Mouse (Mus musculus) forebrain, embryonic 15.5 days (tissue): ENCODE data around the gene Tbx3. TPM values are rescaled to one million over a fixed set of nuclear protein-coding genes. Genes with fewer than 3 reads are reported as not detected.

Experiments used
- ATAC-seq: fragments of 200-750 bp; cut with Nextera tagmentation; replicated peaks from 2 replicates; pipeline ENCODE4 v1.8.0; 2017; ENCODE audit warnings: mild to moderate bottlenecking, moderate TSS enrichment, moderate library complexity
- H3K27ac ChIP-seq: fragments of 300-500 bp; sonication (generic); replicated peaks from 2 replicates; pipeline ENCODE4 v1.5.1; 2015; ENCODE audit warnings: mild to moderate bottlenecking, inconsistent platforms
- H3K27me3 ChIP-seq: fragments of 300-500 bp; sonication (generic); 2 replicates; pipeline ENCODE4 v1.6.1; 2015; ENCODE audit warnings: inconsistent platforms
- H3K36me3 ChIP-seq: fragments of 300-500 bp; sonication (generic); 2 replicates; pipeline ENCODE4 v1.6.1; 2015; ENCODE audit warnings: mild to moderate bottlenecking, inconsistent platforms
- H3K4me1 ChIP-seq: fragments of 300-500 bp; sonication (generic); 2 replicates; pipeline ENCODE4 v1.6.1; 2015; ENCODE audit warnings: inconsistent platforms
- H3K4me2 ChIP-seq: fragments of 300-500 bp; sonication (generic); replicated peaks from 2 replicates; pipeline ENCODE4 v1.6.1; 2015; ENCODE audit warnings: mild to moderate bottlenecking, inconsistent platforms
- H3K4me3 ChIP-seq: fragments of 300-500 bp; sonication (generic); 2 replicates; pipeline ENCODE4 v1.5.1; 2015; ENCODE audit warnings: mild to moderate bottlenecking, inconsistent platforms
- H3K9ac ChIP-seq: fragments of 300-500 bp; sonication (generic); replicated peaks from 2 replicates; pipeline ENCODE4 v1.6.1; 2015; ENCODE audit warnings: mild to moderate bottlenecking, inconsistent platforms
- H3K9me3 ChIP-seq: fragments of 300-500 bp; sonication (generic); 2 replicates; pipeline ENCODE4 v1.6.1; 2016; ENCODE audit warnings: inconsistent platforms
- WGBS: fragments of 180-500 bp; shearing (Covaris S2); methylation state at CpG from one replicate; pipeline ENCODE4 v1.1.7; 2015; ENCODE audit warnings: mixed read lengths; 5-methylcytosine and 5-hydroxymethylcytosine counted together
- polyA plus RNA-seq: library from polyadenylated mRNA; unstranded; fragments of >200 nt; fragmentation: Nextera tagmentation; extraction: Ambion mirVana; gene quantifications from 2 replicates; pipeline ENCODE4 v1.2.1, GENCODE M21; 2015

The Tbx3 gene
- polyA plus RNA-seq, 1 experiment from 2014 or later = 2.4 TPM

DNA sequence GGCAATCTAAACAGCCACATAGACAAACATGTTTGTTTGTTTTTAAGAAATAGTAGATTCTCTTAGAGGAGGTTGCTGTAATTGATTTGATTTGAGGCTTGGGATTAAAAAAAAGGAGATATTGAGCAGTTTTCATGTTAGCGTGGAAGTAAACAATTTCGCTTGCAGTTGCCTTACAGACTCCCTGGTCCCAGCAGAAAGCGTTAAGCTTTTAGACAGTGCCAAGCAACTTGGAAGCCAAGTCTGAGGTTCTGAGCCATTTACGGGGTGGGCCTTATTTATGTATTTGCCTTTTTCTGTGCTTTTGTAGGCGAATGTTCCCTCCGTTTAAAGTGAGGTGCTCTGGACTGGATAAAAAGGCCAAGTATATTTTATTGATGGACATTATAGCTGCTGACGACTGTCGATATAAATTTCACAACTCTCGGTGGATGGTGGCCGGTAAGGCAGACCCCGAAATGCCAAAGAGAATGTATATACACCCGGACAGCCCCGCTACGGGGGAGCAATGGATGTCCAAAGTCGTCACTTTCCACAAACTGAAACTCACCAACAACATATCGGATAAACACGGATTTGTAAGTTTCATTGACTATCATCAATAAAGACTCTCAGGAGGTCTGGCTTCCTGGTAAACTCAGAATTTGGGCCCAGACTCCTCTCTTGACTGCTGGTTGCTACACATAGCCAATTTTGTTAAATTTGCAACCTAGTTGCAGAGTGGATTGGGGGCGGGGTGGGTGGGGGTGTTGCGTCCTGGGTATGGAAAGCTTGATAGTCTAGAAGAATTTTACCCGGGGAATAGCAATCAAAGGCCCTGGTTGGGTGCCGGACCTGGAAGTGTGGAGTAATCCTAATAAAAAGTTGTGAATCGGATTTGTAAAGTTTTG is 3.5 kb downstream of the Tbx3 start:
- H3K4me1 ChIP-seq = peaks cover 21% of the 10 kb centered on the region
- H3K4me3 ChIP-seq = no peak overlapping the region
- no peak overlapping the region for H3K9ac ChIP-seq
- peaks cover 93% of the 10 kb centered on the region for H3K27me3 ChIP-seq
- ATAC-seq = no peak
- H3K4me2 ChIP-seq = no peak overlapping the region
- WGBS = 4% methylated on average over 22 of the region's 22 CpGs
- no peak overlapping the region for H3K27ac ChIP-seq
- no peaks in the 10 kb centered on the region for H3K36me3 ChIP-seq
- H3K9me3 ChIP-seq = no peaks in the 10 kb centered on the region

DNA sequence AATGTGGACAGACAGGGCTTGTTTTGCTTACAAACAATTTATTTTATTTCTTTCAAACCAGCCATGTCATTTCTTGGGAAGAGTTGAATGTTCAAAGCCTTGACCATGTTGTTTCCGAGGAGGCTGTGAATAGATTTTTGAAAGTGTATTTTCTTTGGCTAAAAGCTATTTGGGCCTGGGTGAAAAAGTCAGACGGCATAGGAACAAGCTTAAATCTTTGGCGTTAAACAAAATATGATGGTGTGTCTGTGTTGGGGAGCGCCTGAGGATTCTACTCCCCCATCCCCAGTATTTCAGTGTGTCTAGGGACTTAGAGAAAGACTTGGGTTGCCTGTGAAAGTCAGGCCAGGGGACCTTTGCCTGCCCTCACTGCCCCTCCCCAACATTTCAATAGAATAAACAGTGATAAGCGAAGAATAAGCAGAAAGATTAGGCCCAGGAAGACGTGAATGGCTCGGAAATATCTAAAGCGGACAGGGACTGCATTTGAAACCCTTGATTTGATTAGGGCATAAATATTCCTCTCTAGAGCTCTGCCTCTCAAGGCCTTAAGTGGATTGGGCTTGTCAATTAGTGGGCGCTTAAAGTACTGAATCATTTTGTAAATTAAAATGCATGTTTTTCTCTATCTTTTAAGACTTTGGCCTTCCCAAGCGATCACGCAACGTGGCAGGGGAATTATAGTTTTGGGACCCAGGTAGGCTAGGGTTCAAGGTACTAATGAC is 4.3 kb downstream of the Tbx3 start:
- no peak overlapping the region for H3K4me2 ChIP-seq
- H3K36me3 ChIP-seq = no peaks in the 10 kb centered on the region
- H3K9ac ChIP-seq = no peak overlapping the region
- peaks cover 19% of the 10 kb centered on the region for H3K4me1 ChIP-seq
- no peak for ATAC-seq
- no peak overlapping the region for H3K4me3 ChIP-seq
- H3K9me3 ChIP-seq = no peaks in the 10 kb centered on the region
- no peak overlapping the region for H3K27ac ChIP-seq
- 6% methylated on average over 12 of the region's 12 CpGs for WGBS
- peaks cover 93% of the 10 kb centered on the region for H3K27me3 ChIP-seq

DNA sequence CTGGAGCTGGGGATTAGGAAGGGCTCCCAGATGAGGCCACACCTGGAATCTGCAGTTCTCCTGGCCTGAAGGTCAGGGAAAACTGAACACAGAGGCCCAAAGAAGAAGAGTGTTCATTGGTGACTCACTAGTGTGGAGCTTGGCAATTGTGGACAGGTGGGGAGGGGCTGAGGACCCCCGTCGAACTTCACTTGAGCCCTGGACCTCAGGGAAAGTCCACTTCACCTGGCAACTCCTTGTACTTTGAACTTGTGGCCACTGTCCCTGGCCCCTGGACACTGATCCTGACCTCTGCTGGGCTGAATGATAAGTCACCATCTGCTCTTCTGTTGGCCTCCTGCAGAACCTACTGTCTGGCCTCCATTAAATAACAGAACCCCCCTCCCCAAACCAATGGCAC is 5.8 kb downstream of the Tbx3 start:
- no peaks in the 10 kb centered on the region for H3K9me3 ChIP-seq
- H3K27ac ChIP-seq = no peak overlapping the region
- 3% methylated on average over 2 of the region's 2 CpGs for WGBS
- no peak for ATAC-seq
- H3K27me3 ChIP-seq = peaks cover 93% of the 10 kb centered on the region
- H3K4me3 ChIP-seq = no peak overlapping the region
- no peak overlapping the region for H3K9ac ChIP-seq
- no peaks in the 10 kb centered on the region for H3K36me3 ChIP-seq
- no peak overlapping the region for H3K4me2 ChIP-seq
- H3K4me1 ChIP-seq = peaks cover 9% of the 10 kb centered on the region

DNA sequence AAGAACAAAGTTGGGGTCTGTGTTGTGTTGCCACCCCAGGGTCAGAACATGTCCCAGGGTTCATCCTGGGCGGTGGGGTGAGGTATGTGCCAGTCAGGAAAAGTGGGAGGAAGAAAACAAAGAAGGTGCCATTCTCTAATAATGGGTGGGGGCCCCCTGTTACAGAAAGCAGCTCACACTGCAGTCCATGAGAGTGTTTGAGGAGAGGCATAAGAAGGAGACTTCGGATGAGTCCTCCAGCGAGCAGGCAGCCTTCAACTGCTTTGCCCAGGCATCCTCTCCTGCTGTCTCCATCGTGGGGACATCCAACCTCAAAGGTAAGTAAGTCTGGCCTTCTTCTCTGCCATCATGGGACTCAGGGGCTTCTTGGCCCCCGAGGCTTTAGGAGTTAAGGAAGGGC is 8.0 kb downstream of the Tbx3 start:
- Histone ChIP-seq H3K27ac (no peak overlapping the region), H3K9ac (no peak overlapping the region), H3K4me3 (no peak overlapping the region), H3K4me2 (no peak overlapping the region), H3K9me3 (no peaks in the 10 kb centered on the region), H3K27me3 (peaks cover 99% of the 10 kb centered on the region), H3K36me3 (no peaks in the 10 kb centered on the region), H3K4me1 (peaks cover 5% of the 10 kb centered on the region; the same call in 1 of the 2 replicates)
- 2% methylated on average over 5 of the region's 5 CpGs for WGBS
- ATAC-seq = no peak

DNA sequence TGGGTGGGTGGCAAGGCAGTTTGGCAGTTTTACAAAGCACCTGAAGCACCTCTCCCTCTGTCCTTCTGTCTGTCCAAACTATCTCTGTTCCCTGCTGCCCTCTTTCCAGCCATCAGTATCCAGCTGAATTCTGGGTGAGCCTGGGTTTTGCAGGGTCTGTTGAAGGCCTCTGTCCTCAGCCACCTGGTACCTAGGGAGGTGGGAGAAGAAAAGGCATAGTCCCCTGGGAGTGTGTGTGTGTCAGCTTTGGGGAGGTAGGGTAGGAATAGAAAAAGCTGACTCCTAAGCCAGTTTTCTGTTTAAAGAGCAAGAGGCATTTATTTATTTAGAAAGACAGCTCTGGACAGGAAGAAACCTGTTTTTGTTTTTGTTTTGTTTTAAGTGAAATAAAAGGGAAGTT is 8.6 kb downstream of the Tbx3 start:
- no peak overlapping the region for H3K4me3 ChIP-seq
- H3K27ac ChIP-seq = no peak overlapping the region
- no peak overlapping the region for H3K9ac ChIP-seq
- no peaks in the 10 kb centered on the region for H3K9me3 ChIP-seq
- peaks cover 5% of the 10 kb centered on the region; the same call in 1 of the 2 replicates for H3K4me1 ChIP-seq
- H3K27me3 ChIP-seq = peaks cover 98% of the 10 kb centered on the region
- no peak overlapping the region for H3K4me2 ChIP-seq
- ATAC-seq = no peak
- no peaks in the 10 kb centered on the region for H3K36me3 ChIP-seq

DNA sequence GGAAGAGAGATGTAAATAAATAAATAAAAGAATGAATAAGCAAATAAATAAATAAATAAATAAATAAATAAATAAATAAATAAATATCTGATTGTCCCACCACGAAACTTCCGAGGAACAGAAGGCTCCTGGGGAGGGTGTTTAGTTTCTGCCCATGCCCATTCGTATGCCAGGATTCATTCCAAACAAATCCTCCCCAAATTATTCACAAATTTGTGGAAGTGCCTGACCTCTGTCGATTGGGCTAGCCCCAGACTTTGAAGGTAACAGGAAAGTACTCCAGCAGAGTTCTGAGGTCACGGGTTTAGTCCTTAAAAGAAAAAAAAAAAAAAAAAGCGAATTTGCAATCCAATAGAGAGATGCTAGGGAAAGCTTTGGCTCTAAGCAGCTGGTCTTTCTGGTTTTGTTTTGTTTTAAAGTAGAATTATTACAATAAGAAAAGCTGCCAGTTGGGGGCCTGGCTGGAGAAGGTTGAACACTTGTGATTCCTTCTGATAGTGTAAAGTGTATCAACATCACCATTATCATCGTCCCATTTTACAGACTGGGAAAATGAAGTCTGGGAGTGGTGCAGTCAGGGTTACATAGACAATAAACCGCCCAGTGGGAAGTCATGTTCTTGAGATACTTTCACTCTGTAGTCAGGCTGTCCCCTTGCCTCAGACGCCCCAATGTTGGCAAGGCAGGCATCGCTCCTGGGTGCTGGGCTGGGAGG is 9.3 kb downstream of the Tbx3 start:
- 7% methylated on average over 10 of the region's 10 CpGs for WGBS
- Histone ChIP-seq H3K4me1 (peaks cover 5% of the 10 kb centered on the region; the same call in 1 of the 2 replicates), H3K9ac (no peak overlapping the region), H3K36me3 (no peaks in the 10 kb centered on the region), H3K4me3 (no peak overlapping the region), H3K27ac (no peak overlapping the region), H3K9me3 (no peaks in the 10 kb centered on the region), H3K27me3 (peaks cover 96% of the 10 kb centered on the region), H3K4me2 (no peak overlapping the region)
- ATAC-seq = no peak

DNA sequence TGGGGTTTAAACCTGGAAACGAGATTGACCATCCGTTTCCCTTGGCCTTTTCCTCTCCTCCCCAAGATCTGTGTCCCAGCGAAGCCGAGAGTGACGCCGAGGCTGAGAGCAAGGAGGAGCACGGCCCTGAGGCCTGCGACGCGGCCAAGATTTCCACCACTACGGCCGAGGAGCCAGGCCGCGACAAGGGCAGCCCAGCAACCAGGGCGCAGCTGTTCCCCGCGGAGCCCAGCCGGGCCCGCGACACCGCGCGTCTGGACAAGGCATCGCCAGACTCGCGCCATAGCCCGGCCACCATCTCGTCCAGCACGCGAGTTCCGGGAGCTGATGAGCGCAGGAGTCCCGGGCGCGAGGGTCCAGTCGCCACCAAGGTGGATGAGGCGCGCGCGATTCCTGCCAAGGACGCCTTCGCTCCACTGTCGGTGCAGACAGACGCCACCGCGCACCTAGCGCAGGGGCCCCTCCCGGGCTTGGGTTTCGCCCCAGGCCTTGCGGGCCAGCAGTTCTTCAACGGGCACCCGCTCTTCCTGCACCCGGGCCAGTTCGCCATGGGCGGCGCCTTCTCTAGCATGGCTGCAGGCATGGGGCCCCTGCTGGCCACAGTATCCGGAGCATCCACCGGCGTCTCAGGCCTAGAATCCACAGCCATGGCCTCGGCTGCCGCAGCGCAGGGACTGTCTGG is 10.0 kb downstream of the Tbx3 start:
- Histone ChIP-seq H3K4me1 (peaks cover 5% of the 10 kb centered on the region; the same call in 1 of the 2 replicates), H3K27ac (no peak overlapping the region), H3K36me3 (no peaks in the 10 kb centered on the region), H3K9me3 (no peaks in the 10 kb centered on the region), H3K4me2 (no peak overlapping the region), H3K9ac (no peak overlapping the region), H3K4me3 (no peak overlapping the region), H3K27me3 (peaks cover 94% of the 10 kb centered on the region)
- ATAC-seq = no peak
- 1% methylated on average over 60 of the region's 62 CpGs for WGBS

DNA sequence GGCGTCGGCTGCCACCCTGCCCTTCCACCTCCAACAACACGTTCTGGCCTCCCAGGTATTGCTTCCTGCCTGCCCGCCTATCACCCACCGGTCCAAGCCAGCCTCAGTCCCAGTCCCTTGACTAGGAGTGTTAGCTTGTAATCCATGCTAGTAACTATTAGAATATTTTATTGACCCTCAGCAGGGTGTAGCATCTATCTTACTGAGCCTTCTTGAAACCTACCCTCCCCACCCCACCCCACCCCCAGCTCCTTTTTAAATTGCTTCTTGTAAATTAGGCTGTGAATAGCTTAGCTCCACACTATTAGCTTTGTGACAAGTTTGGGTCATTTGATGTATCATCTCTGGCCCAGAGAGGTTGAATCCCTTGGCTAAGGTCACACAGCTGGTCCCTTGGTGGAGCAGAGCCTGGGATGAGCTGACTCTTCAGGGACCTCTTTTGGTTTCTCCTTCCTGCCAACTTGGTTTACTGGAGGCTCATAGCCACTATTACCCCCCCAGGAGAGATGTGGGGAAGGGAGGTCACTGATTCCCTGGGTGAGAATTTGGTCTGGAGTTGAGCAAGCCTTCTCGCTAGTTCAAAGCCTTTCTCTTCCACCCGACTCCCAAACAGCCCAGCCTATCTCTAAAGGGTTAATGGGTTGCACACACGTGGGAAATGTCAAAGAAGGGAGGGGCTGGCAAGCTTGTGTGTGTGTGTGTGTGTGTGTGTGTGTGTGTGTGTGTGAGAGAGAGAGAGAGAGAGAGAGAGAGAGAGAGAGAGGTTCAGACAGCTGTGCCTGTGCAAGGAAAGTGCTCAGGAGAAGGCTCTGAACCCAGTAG is 10.8 kb downstream of the Tbx3 start:
- peaks cover 94% of the 10 kb centered on the region for H3K27me3 ChIP-seq
- H3K36me3 ChIP-seq = no peaks in the 10 kb centered on the region
- H3K4me2 ChIP-seq = no peak overlapping the region
- no peak overlapping the region for H3K27ac ChIP-seq
- peaks cover 5% of the 10 kb centered on the region; the same call in 1 of the 2 replicates for H3K4me1 ChIP-seq
- H3K4me3 ChIP-seq = no peak overlapping the region
- no peaks in the 10 kb centered on the region for H3K9me3 ChIP-seq
- WGBS = 1% methylated on average over 8 of the region's 8 CpGs
- no peak for ATAC-seq
- no peak overlapping the region for H3K9ac ChIP-seq

DNA sequence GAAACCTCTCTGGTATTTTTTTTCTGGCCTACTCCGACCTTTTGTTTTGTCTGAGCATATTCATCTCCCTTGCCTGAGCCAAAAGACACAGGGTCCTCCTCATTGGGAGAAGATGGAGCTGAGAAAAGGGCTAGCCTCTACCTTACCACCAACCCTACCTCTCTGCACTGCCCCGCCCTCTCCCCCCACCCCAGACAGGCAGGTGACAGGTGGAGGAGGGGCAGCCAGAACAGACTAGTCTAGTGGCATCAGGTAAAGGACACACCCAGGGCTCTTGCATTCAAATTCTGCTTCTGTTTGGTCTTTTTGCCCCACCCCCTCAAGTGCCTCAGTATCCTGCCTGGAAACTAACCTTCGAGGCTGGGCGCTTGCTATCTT is 11.4 kb downstream of the Tbx3 start:
- H3K9ac ChIP-seq = no peak overlapping the region
- no peak for ATAC-seq
- H3K4me1 ChIP-seq = peaks cover 5% of the 10 kb centered on the region; the same call in 1 of the 2 replicates
- H3K4me2 ChIP-seq = no peak overlapping the region
- no peak overlapping the region for H3K27ac ChIP-seq
- WGBS = 2% methylated on average over 4 of the region's 4 CpGs
- no peak overlapping the region for H3K4me3 ChIP-seq
- H3K27me3 ChIP-seq = peaks cover 94% of the 10 kb centered on the region
- H3K9me3 ChIP-seq = no peaks in the 10 kb centered on the region
- H3K36me3 ChIP-seq = no peaks in the 10 kb centered on the region

DNA sequence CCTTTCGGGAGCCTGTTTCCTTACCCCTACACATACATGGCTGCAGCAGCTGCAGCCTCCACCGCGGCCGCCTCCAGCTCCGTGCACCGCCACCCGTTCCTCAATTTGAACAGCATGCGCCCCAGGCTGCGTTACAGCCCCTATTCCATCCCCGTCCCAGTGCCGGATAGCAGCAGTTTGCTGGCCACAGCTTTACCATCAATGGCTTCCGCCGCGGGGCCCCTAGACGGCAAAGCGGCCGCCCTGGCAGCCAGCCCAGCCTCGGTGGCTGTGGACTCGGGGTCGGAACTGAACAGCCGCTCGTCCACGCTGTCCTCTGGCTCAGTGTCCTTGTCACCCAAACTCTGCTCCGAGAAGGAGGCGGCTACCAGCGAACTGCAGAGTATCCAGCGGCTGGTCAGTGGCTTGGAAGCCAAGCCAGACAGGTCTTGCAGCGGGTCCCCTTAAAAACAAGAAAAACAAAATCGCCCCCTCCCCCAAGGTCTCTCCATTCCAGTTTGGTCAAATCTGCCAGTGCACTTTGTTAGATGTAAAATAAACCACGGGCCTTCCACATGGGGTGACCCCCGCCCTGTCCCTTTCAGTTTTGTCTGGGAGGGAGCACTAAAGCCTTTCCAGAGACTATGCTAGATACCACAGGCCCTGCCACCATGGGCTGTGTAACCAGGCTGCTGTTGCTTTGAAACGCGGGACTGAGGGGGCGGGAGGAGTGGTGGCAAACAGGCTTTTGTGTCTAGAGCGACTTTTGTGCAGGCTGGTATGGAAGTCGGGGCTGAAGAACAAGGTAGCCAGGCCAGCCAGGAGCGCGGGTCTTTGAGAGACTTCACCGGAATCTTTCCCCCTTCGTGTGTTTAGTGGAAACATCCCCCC is 12.4 kb downstream of the Tbx3 start:
- WGBS = 2% methylated on average over 40 of the region's 40 CpGs
- ATAC-seq = no peak
- H3K4me1 ChIP-seq = peaks cover 5% of the 10 kb centered on the region; the same call in 1 of the 2 replicates
- H3K4me2 ChIP-seq = no peak overlapping the region
- no peaks in the 10 kb centered on the region for H3K36me3 ChIP-seq
- H3K27me3 ChIP-seq = peaks cover 94% of the 10 kb centered on the region
- H3K9me3 ChIP-seq = no peaks in the 10 kb centered on the region
- H3K27ac ChIP-seq = no peak overlapping the region
- H3K9ac ChIP-seq = no peak overlapping the region
- no peak overlapping the region for H3K4me3 ChIP-seq
